Mouse (Mus musculus): ENCODE measurements around the gene Magee2. TPM values are rescaled to one million over a fixed set of nuclear protein-coding genes. Genes with fewer than 3 reads are reported as not detected.

The Magee2 gene
- polyA plus RNA-seq (2015; fragmentation: Nextera tagmentation; extraction: Ambion mirVana): 0.81 and 1.2 TPM in 2 replicates

DNA sequence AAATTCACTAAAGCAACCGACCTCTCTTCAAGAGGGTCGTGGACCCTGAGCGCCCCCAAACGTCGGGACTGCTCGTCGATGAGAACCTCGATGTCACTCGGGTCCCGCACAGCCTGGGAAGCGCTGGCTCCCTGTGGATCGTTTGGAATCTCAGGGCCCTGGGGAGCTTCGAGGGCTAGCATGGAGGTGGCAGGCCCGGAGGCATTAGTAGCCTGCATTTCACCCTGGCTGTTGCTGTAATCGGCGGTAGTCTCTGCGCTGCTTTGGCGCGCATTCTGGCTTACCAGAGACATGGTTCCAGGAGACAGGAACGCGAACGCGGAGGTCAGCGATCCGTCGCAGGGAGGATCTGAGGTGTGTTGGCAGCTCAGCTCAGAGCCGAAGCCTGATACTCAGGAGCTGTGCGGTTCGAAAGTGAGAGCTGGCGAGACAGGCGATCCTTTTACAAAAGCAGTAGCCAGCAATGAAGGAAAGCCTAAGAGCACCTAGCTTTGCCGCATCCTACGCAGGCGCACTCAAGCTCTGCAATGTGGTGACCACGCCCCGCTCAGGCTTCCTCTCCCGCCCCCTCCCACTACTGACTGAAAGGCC lies at the start of gene Magee2:
Gene Magee2, minus strand, starts transcription at position 517 of the 591 bp plus-strand sequence.

Other genes starting within 250 kb of the Magee2 start
- gene Zdhhc15, start 186.2 kb downstream of the Magee2 start, polyA plus RNA-seq (2015; fragmentation: Nextera tagmentation; extraction: Ambion mirVana): 2.3 and 4.1 TPM in 2 replicates
- 50.6 and 50.8 TPM in 2 replicates for gene Pbdc1, start 222.5 kb upstream of the Magee2 start, polyA plus RNA-seq (2015; fragmentation: Nextera tagmentation; extraction: Ambion mirVana)

Data from adrenal gland, postnatal 0 days (tissue).